Mouse (Mus musculus) spleen, adult 12 weeks (tissue): Measurements from ENCODE around the gene Slc28a3.
A peak's percentile ranks its signal among the peaks of the same experiment; 100 is the strongest.

ENCODE experiments used
- DNase-seq: peaks from one replicate; pipeline ENCODE4 v3.0.0; 2022; ENCODE audit warnings: low spot score

Gene Slc28a3

GRCm38 (mm10) chr13:58560497-58561138 is 50.1 kb downstream of the Slc28a3 start:
- no peak for DNase-seq

GRCm38 (mm10) chr13:58558216-58558615 is 52.5 kb downstream of the Slc28a3 start:
- no peak for DNase-seq

- DNase-seq: no peak
These were observed 54.7 kb downstream of the Slc28a3 start for GRCm38 (mm10) chr13:58556018-58556417.

- DNase-seq: no peak
These were observed 55.1 kb downstream of the Slc28a3 start for GRCm38 (mm10) chr13:58555561-58555960.

- DNase-seq: no peak
These were observed 58.8 kb downstream of the Slc28a3 start for GRCm38 (mm10) chr13:58551924-58552323.

GRCm38 (mm10) chr13:58547570-58547969 is 63.1 kb downstream of the Slc28a3 start:
- DNase-seq: no peak

GRCm38 (mm10) chr13:58543688-58544408 is 66.8 kb downstream of the Slc28a3 start:
- DNase-seq: no peak

GRCm38 (mm10) chr13:58543066-58543465 is 67.6 kb downstream of the Slc28a3 start:
- DNase-seq: peak; percentile 74

GRCm38 (mm10) chr13:58542601-58543041 is 68.1 kb downstream of the Slc28a3 start:
- DNase-seq: no peak

GRCm38 (mm10) chr13:58542167-58542566 is 68.5 kb downstream of the Slc28a3 start:
- no peak for DNase-seq

- no peak for DNase-seq
These were observed 69.1 kb downstream of the Slc28a3 start for GRCm38 (mm10) chr13:58541620-58542019.

- no peak for DNase-seq
These were observed 71.7 kb downstream of the Slc28a3 start for GRCm38 (mm10) chr13:58538966-58539365.

GRCm38 (mm10) chr13:58538366-58538765 is 72.3 kb downstream of the Slc28a3 start:
- DNase-seq: no peak

GRCm38 (mm10) chr13:58537916-58538233 is 72.8 kb downstream of the Slc28a3 start:
- peak; percentile 30 for DNase-seq

GRCm38 (mm10) chr13:58537232-58537915 is 73.3 kb downstream of the Slc28a3 start:
- DNase-seq: no peak

- no peak for DNase-seq
These were observed 74.0 kb downstream of the Slc28a3 start for GRCm38 (mm10) chr13:58536466-58537231.

GRCm38 (mm10) chr13:58535321-58535720 is 75.4 kb downstream of the Slc28a3 start:
- DNase-seq: no peak

GRCm38 (mm10) chr13:58534861-58535260 is 75.8 kb downstream of the Slc28a3 start:
- no peak for DNase-seq

GRCm38 (mm10) chr13:58534216-58534841 is 76.3 kb downstream of the Slc28a3 start:
- DNase-seq: no peak

- no peak for DNase-seq
These were observed 86.1 kb downstream of the Slc28a3 start for GRCm38 (mm10) chr13:58524581-58524980.

- no peak for DNase-seq
These were observed 86.9 kb downstream of the Slc28a3 start for GRCm38 (mm10) chr13:58523761-58524117.
